Mouse (Mus musculus): Measurements from ENCODE around the gene Szrd1. TPM values are rescaled to one million over a fixed set of nuclear protein-coding genes. Genes with fewer than 3 reads are reported as not detected.
A peak's percentile ranks its signal among the peaks of the same experiment; 100 is the strongest.

Gene Szrd1
- polyA plus RNA-seq, 1 experiment from 2014 or later: 33.4 TPM

DNA sequence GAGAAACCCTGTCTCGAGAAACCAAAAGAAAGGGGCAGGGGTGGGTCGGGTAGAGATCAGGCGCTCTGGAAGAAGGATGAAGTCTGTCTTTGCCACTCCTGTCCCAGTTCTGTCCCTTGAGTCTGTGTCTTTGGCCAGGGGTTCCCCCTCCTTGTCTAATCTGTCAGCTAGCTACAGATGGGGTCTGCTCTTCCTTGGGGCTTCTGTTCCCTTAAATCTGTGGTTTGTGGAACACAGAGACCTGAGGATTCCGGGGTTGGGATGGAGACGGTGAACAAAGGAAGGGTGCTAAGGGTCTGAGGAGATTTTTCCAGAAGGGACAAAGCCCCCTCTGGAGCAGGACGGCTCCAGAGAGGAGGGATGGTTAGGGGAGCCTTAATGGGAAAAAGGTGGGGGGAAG, 51.5 kb downstream of the Szrd1 start, which contains the start of gene Spata21:
Spata21 (plus strand) TSS at position 301 of the 400 bp plus-strand sequence.
- H3K9ac ChIP-seq: no peak within 1 kb of the TSS
- ATAC-seq (ENCODE audit: insufficient number of reproducible peaks, low FRiP score): no peak
- no peak within 1 kb of the TSS for H3K4me2 ChIP-seq
- H3K9me3 ChIP-seq (replicated peaks): no peaks in the 10 kb centered on the region
- no peak within 1 kb of the TSS for H3K27ac ChIP-seq (ENCODE audit: poor library complexity, severe bottlenecking)
- 70% methylated on average over 6 of the region's 6 CpGs for WGBS
- H3K4me1 ChIP-seq (replicated peaks): no peaks in the 10 kb centered on the region
- H3K27me3 ChIP-seq (replicated peaks): no peaks in the 10 kb centered on the region
- no peak within 1 kb of the TSS for H3K4me3 ChIP-seq
- no peaks in the 10 kb centered on the region for H3K36me3 ChIP-seq

DNA sequence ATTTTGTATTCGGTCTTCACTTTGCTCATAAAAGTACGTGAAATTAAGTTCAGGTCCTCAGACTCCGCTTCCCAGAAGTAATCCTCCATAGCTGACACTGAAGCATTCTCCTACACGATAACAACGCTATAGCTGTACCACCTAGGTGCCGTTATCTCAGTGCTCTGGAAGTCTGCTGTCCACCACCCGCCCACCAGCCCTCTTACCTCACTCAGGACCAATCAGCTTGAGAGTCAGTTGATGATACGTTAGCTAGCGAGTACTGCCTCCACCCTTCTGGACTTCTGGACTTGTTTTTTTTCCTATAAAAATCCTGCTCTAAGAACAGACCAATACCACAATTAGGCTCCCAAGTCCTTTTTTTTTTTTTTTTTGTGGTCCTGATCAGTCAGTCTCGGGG, 52.7 kb downstream of the Szrd1 start:
- 48% methylated on average over 10 of the region's 10 CpGs for WGBS
- no peak overlapping the region for H3K4me3 ChIP-seq
- no peak for ATAC-seq (ENCODE audit: insufficient number of reproducible peaks, low FRiP score)
- no peak overlapping the region for H3K27ac ChIP-seq (ENCODE audit: poor library complexity, severe bottlenecking)
- no peaks in the 10 kb centered on the region for H3K4me1 ChIP-seq (replicated peaks)
- no peaks in the 10 kb centered on the region for H3K36me3 ChIP-seq
- H3K27me3 ChIP-seq (replicated peaks): no peaks in the 10 kb centered on the region
- no peaks in the 10 kb centered on the region for H3K9me3 ChIP-seq (replicated peaks)
- no peak overlapping the region for H3K4me2 ChIP-seq
- no peak overlapping the region for H3K9ac ChIP-seq

GRCm38 (mm10) chr4:141078510-141079137, 61.0 kb downstream of the Szrd1 start:
- peaks cover 37% of the 10 kb centered on the region for H3K4me1 ChIP-seq (replicated peaks)
- no peak for ATAC-seq (ENCODE audit: insufficient number of reproducible peaks, low FRiP score)
- no peaks in the 10 kb centered on the region for H3K9me3 ChIP-seq (replicated peaks)
- WGBS: 66% methylated on average over 18 of the region's 18 CpGs
- no peak overlapping the region for H3K4me2 ChIP-seq
- 0 out of 2 replicates have a peak overlapping the region, but pooled peaks have one; percentile 88 for H3K4me3 ChIP-seq
- H3K9ac ChIP-seq: no peak overlapping the region
- no peak overlapping the region for H3K27ac ChIP-seq (ENCODE audit: poor library complexity, severe bottlenecking)
- H3K36me3 ChIP-seq: peaks cover 11% of the 10 kb centered on the region; the same call in 1 of the 2 replicates
- no peaks in the 10 kb centered on the region for H3K27me3 ChIP-seq (replicated peaks)

DNA sequence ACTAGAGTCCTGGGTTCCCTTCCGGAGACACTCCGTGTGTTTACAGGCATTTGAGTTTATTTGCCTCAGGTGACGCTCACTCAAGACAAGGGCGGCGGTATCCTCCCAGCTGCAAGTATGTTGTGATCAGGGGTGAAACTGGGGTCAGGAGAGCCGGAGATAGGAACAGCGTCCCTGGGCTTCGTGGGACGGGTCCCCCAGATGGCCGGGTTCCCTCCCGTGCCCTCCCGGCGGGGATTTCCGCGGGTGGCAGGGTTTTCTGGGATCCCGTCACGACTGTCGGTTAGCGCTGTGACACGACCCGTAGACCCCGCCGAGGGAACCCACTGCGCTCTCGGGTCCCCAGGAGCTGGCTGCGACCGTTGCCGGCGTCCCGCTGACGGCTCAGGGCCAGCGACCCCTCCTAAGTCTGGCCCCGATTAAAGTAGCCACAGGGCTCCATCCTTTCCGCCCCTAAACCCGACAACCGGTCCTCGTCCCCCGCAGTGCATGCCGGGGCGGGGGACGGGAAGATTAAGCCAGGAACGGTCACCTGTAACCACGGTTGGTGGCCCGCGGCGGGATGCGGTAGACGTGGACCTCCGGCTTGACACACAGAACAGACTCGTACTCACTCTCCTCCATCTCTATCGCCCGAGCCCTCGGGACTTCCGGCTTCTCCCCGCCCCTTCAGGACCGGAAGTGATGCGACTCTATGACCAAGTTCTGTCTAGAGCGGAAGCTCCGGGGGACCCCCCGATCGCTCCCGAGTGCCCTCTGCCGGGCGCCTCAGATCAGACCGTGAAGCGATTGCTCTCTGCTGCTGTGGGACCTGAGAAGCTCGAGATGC, 61.7 kb downstream of the Szrd1 start, which contains the start of gene Necap2:
Necap2 (minus strand) TSS at position 677 of the 829 bp plus-strand sequence.
- peaks cover 44% of the 10 kb centered on the region for H3K4me1 ChIP-seq (replicated peaks)
- ATAC-seq (ENCODE audit: insufficient number of reproducible peaks, low FRiP score): peak; percentile 89
- peak within 1 kb of the TSS; percentile 95 for H3K4me2 ChIP-seq
- H3K27ac ChIP-seq (ENCODE audit: poor library complexity, severe bottlenecking): peak within 1 kb of the TSS; percentile 46; the same call in 1 of the 2 replicates
- under 1% methylated on average over 67 of the region's 67 CpGs for WGBS
- H3K27me3 ChIP-seq (replicated peaks): no peaks in the 10 kb centered on the region
- H3K36me3 ChIP-seq: peaks cover 18% of the 10 kb centered on the region
- H3K4me3 ChIP-seq: peak within 1 kb of the TSS; percentile 88
- peak within 1 kb of the TSS; percentile 90 for H3K9ac ChIP-seq
- no peaks in the 10 kb centered on the region for H3K9me3 ChIP-seq (replicated peaks)

DNA sequence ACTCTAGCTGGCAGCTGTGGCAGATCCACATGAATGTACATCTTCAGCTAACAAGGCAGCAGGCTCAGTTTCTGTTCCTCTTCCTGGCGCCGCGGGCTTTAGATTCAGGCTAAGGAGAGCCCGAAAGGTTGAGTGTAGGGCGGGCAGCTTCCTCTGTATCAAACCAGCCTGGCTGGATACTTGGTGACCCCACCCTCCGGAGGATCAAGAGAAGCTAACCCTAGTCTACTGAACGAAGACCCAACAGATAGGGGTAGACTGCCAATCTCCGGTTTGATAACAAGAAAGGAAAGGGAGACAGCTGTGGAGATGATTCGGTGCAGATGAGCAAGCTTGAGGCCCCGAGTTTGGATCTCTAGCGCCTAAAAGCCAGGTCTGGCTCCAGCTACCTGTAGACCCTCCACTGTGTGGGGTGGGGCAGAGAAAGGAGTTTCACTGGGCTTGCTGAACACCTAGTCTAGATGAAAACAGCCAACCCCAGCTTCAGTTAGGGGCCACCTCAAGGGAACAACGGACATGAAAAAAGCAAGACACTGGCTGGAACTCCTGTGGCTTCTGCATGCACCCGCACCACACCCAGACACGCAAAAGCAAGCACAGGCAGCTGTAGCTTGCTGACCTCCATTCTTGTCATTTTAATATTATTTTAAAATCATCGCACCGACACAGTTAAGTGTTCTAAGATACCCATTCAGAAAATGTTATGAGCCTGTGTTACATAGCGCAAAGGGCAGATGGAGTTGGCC, 62.6 kb downstream of the Szrd1 start:
- WGBS: 68% methylated on average over 17 of the region's 17 CpGs
- H3K9ac ChIP-seq: peak overlapping the region; percentile 90
- H3K4me2 ChIP-seq: peak overlapping the region; percentile 95
- H3K9me3 ChIP-seq (replicated peaks): no peaks in the 10 kb centered on the region
- no peak overlapping the region for H3K27ac ChIP-seq (ENCODE audit: poor library complexity, severe bottlenecking)
- H3K36me3 ChIP-seq: peaks cover 27% of the 10 kb centered on the region
- H3K4me1 ChIP-seq (replicated peaks): peaks cover 48% of the 10 kb centered on the region
- H3K4me3 ChIP-seq: peak overlapping the region; percentile 88
- ATAC-seq (ENCODE audit: insufficient number of reproducible peaks, low FRiP score): no peak
- H3K27me3 ChIP-seq (replicated peaks): no peaks in the 10 kb centered on the region

- Histone ChIP-seq H3K27me3 (replicated peaks) (no peaks in the 10 kb centered on the region), H3K36me3 (peaks cover 55% of the 10 kb centered on the region), H3K9me3 (replicated peaks) (no peaks in the 10 kb centered on the region), H3K4me3 (no peak overlapping the region), H3K4me1 (replicated peaks) (peaks cover 54% of the 10 kb centered on the region), H3K27ac (ENCODE audit: poor library complexity, severe bottlenecking) (peak overlapping the region; percentile 78), H3K4me2 (0 out of 2 replicates have a peak overlapping the region, but pooled peaks have one; percentile 9), H3K9ac (no peak overlapping the region)
- 69% methylated on average over 4 of the region's 4 CpGs for WGBS
- ATAC-seq (ENCODE audit: insufficient number of reproducible peaks, low FRiP score): no peak
Measured at GRCm38 (mm10) chr4:141074109-141074508, 65.5 kb downstream of the Szrd1 start.

GRCm38 (mm10) chr4:141073661-141074060, 65.9 kb downstream of the Szrd1 start:
- H3K4me1 ChIP-seq (replicated peaks): peaks cover 58% of the 10 kb centered on the region
- no peaks in the 10 kb centered on the region for H3K27me3 ChIP-seq (replicated peaks)
- no peak overlapping the region for H3K4me3 ChIP-seq
- peak overlapping the region; percentile 78 for H3K27ac ChIP-seq (ENCODE audit: poor library complexity, severe bottlenecking)
- H3K36me3 ChIP-seq: peaks cover 60% of the 10 kb centered on the region
- H3K4me2 ChIP-seq: 0 out of 2 replicates have a peak overlapping the region, but pooled peaks have one; percentile 9
- peak; percentile 49; the same call in 1 of the 2 replicates for ATAC-seq (ENCODE audit: insufficient number of reproducible peaks, low FRiP score)
- 63% methylated on average over 9 of the region's 9 CpGs for WGBS
- H3K9ac ChIP-seq: no peak overlapping the region
- H3K9me3 ChIP-seq (replicated peaks): no peaks in the 10 kb centered on the region

DNA sequence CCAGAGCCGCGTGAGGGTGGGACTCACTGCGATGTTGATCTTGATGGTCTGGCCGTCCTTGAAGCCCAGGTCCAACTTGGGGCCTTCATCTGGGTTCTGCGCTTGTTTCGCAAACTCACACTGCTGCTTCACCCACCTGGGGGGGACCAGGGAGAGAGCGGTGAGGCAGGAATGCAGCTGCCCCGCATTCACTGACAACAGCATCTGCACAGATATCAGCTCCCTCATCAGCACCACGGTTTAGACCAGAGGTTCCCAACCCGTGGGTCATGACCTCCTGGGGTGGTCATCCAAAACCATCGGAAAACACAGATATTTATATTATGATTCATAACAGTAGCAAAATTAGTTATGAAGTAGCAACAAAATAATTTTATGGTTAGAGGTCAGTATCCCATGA, 67.1 kb downstream of the Szrd1 start:
- no peak overlapping the region for H3K9ac ChIP-seq
- H3K27me3 ChIP-seq (replicated peaks): no peaks in the 10 kb centered on the region
- H3K27ac ChIP-seq (ENCODE audit: poor library complexity, severe bottlenecking): no peak overlapping the region
- H3K9me3 ChIP-seq (replicated peaks): no peaks in the 10 kb centered on the region
- H3K4me3 ChIP-seq: no peak overlapping the region
- peaks cover 71% of the 10 kb centered on the region for H3K36me3 ChIP-seq
- H3K4me2 ChIP-seq: no peak overlapping the region
- peaks cover 68% of the 10 kb centered on the region for H3K4me1 ChIP-seq (replicated peaks)
- 90% methylated on average over 11 of the region's 11 CpGs for whole genome bisulfite sequencing
- ATAC-seq (ENCODE audit: insufficient number of reproducible peaks, low FRiP score): no peak

DNA sequence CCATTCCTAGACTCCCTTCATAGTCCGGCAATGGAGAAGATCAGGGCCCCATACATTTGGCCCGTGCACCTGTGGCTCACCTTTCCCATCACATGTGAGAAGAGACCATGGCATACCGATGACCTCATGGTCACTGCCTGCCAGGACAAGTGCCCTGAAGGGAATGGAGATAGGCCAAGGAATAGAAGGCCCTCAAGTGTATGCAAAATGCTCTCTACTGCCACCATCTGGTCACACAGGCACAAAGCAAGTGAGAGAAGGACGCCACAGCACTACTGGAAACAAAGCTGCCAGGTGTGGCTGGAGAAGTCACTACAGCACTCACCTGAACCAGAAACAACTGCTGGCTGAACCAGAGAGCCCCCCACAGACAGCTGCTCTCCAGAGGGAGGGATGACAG, 69.8 kb downstream of the Szrd1 start:
- Histone ChIP-seq H3K9me3 (replicated peaks) (no peaks in the 10 kb centered on the region), H3K4me2 (no peak overlapping the region), H3K27me3 (replicated peaks) (no peaks in the 10 kb centered on the region), H3K9ac (no peak overlapping the region), H3K4me3 (no peak overlapping the region), H3K36me3 (peaks cover 86% of the 10 kb centered on the region), H3K4me1 (replicated peaks) (peaks cover 54% of the 10 kb centered on the region), H3K27ac (ENCODE audit: poor library complexity, severe bottlenecking) (no peak overlapping the region)
- ATAC-seq (ENCODE audit: insufficient number of reproducible peaks, low FRiP score): no peak
- WGBS: 63% methylated on average over 4 of the region's 4 CpGs

DNA sequence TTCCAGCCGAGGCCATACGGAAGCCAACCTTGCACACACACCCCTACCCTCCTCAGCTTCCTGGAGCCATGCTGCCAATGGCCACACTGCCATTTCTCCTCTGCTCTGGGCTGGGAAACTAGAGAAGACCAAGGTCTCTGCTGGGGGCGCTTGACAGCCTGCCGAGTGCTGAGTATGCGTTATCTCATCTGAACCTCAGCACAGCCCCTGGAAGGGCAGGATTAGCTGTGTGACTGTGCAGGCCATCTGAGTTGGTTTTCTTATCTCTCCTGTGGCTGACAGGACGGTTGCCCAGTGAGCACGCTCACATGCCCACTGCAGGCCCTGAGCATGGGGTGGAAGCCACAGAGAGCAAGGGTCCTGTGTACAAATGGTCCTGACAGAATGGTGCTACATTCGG, 70.9 kb downstream of the Szrd1 start:
- peaks cover 43% of the 10 kb centered on the region for H3K4me1 ChIP-seq (replicated peaks)
- H3K27me3 ChIP-seq (replicated peaks): no peaks in the 10 kb centered on the region
- no peak overlapping the region for H3K9ac ChIP-seq
- H3K36me3 ChIP-seq: peaks cover 82% of the 10 kb centered on the region
- H3K4me2 ChIP-seq: no peak overlapping the region
- ATAC-seq (ENCODE audit: insufficient number of reproducible peaks, low FRiP score): no peak
- H3K9me3 ChIP-seq (replicated peaks): no peaks in the 10 kb centered on the region
- H3K27ac ChIP-seq (ENCODE audit: poor library complexity, severe bottlenecking): no peak overlapping the region
- H3K4me3 ChIP-seq: no peak overlapping the region
- WGBS: 43% methylated on average over 8 of the region's 8 CpGs
